Mouse (Mus musculus): ENCODE results near the gene Pick1. TPM values are rescaled to one million over a fixed set of nuclear protein-coding genes. Genes with fewer than 3 reads are reported as not detected.

Gene Pick1
- polyA plus RNA-seq, 2 experiments, result 3.5 to 12.4 TPM

GRCm38 (mm10) chr15:79212750-79213446 lies 16.1 kb upstream of the Pick1 start:
- no peak for TF ChIP-seq CTCF (IDR thresholded peaks at IDR 0.05; ENCODE audit: low read depth)
- TF ChIP-seq EP300 (IDR thresholded peaks at IDR 0.05; ENCODE audit: low read depth), result no peak
- no peak overlapping the region for H3K4me3 ChIP-seq (ENCODE audit: insufficient read depth in 1 of 2, low read depth in 2 of 2, low read length in 2 of 2)
- 76% methylated on average over 26 of the region's 26 CpGs for WGBS (ENCODE audit: insufficient replicate concordance)
- H3K9me3 ChIP-seq (ENCODE audit: control insufficient read depth, low read length), result no peaks in the 10 kb centered on the region
- no peaks in the 10 kb centered on the region for H3K4me1 ChIP-seq (replicated peaks; ENCODE audit: control insufficient read depth in 2 of 2, insufficient read depth in 2 of 2, low read length in 1 of 2)
- no peak overlapping the region for H3K27ac ChIP-seq
- no peak overlapping the region for H3K9ac ChIP-seq (replicated peaks)
- no peak overlapping the region for H3K4me2 ChIP-seq (ENCODE audit: low read depth)
- ATAC-seq (ENCODE audit: insufficient read depth) (no peak), DNase-seq (ENCODE audit: low read depth in 3 of 3, low spot score in 3 of 3) (no peak)
- H3K27me3 ChIP-seq (ENCODE audit: control insufficient read depth, insufficient read depth, low read length), result no peaks in the 10 kb centered on the region
- H3K36me3 ChIP-seq (replicated peaks; ENCODE audit: control insufficient read depth, insufficient read depth, low read depth), result no peaks in the 10 kb centered on the region

GRCm38 (mm10) chr15:79213591-79213990 lies 15.4 kb upstream of the Pick1 start:
- Histone ChIP-seq H3K27me3 (ENCODE audit: control insufficient read depth, insufficient read depth, low read length) (no peaks in the 10 kb centered on the region), H3K4me2 (ENCODE audit: low read depth) (no peak overlapping the region), H3K9me3 (ENCODE audit: control insufficient read depth, low read length) (no peaks in the 10 kb centered on the region), H3K27ac (no peak overlapping the region), H3K36me3 (replicated peaks; ENCODE audit: control insufficient read depth, insufficient read depth, low read depth) (no peaks in the 10 kb centered on the region), H3K4me1 (replicated peaks; ENCODE audit: control insufficient read depth in 2 of 2, insufficient read depth in 2 of 2, low read length in 1 of 2) (no peaks in the 10 kb centered on the region), H3K9ac (replicated peaks) (no peak overlapping the region), H3K4me3 (ENCODE audit: insufficient read depth in 1 of 2, low read depth in 2 of 2, low read length in 2 of 2) (no peak overlapping the region)
- TF ChIP-seq CTCF (IDR thresholded peaks at IDR 0.05; ENCODE audit: low read depth) (no peak), EP300 (IDR thresholded peaks at IDR 0.05; ENCODE audit: low read depth) (no peak)
- 60% methylated on average over 6 of the region's 6 CpGs for WGBS (ENCODE audit: insufficient replicate concordance)
- ATAC-seq (ENCODE audit: insufficient read depth) (no peak), DNase-seq (ENCODE audit: low read depth in 3 of 3, low spot score in 3 of 3) (no peak)

DNA sequence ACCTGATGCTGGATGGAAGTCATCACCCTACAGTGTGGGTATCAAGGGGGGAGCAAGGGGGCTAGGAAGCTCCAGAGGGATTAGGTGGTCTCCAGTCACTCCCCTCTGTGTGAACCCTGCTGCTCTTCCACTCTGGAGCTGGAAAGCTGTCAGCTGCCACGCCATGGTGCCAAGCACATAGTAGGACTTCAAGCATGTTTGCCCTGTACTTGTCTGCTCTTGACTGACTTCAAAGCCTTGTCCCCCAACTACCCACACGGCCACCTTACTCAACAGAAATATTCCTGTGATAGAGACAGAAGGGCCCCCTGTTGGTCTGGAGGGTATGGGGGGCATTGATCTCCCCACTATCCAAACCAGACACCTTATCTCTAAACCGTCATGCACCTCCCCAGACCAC lies 12.8 kb upstream of the Pick1 start:
- no peak overlapping the region for H3K4me3 ChIP-seq (ENCODE audit: insufficient read depth in 1 of 2, low read depth in 2 of 2, low read length in 2 of 2)
- H3K9me3 ChIP-seq (ENCODE audit: control insufficient read depth, low read length), result no peaks in the 10 kb centered on the region
- H3K4me2 ChIP-seq (ENCODE audit: low read depth), result no peak overlapping the region
- DNase-seq (ENCODE audit: low read depth in 3 of 3, low spot score in 3 of 3), result no peak
- H3K9ac ChIP-seq (replicated peaks), result no peak overlapping the region
- no peaks in the 10 kb centered on the region for H3K36me3 ChIP-seq (replicated peaks; ENCODE audit: control insufficient read depth, insufficient read depth, low read depth)
- no peaks in the 10 kb centered on the region for H3K27me3 ChIP-seq (ENCODE audit: control insufficient read depth, insufficient read depth, low read length)
- TF ChIP-seq CTCF (IDR thresholded peaks at IDR 0.05; ENCODE audit: low read depth), result no peak
- no peak for TF ChIP-seq EP300 (IDR thresholded peaks at IDR 0.05; ENCODE audit: low read depth)
- no peaks in the 10 kb centered on the region for H3K4me1 ChIP-seq (replicated peaks; ENCODE audit: control insufficient read depth in 2 of 2, insufficient read depth in 2 of 2, low read length in 1 of 2)
- H3K27ac ChIP-seq, result no peak overlapping the region
- ATAC-seq (ENCODE audit: insufficient read depth), result no peak
- 28% methylated on average over 3 of the region's 3 CpGs for WGBS (ENCODE audit: insufficient replicate concordance)

GRCm38 (mm10) chr15:79219572-79219971 lies 9.4 kb upstream of the Pick1 start:
- Histone ChIP-seq H3K9me3 (ENCODE audit: control insufficient read depth, low read length) (no peaks in the 10 kb centered on the region), H3K27me3 (ENCODE audit: control insufficient read depth, insufficient read depth, low read length) (no peaks in the 10 kb centered on the region), H3K4me2 (ENCODE audit: low read depth) (no peak overlapping the region), H3K36me3 (replicated peaks; ENCODE audit: control insufficient read depth, insufficient read depth, low read depth) (no peaks in the 10 kb centered on the region), H3K9ac (replicated peaks) (no peak overlapping the region), H3K4me3 (ENCODE audit: insufficient read depth in 1 of 2, low read depth in 2 of 2, low read length in 2 of 2) (no peak overlapping the region), H3K27ac (no peak overlapping the region), H3K4me1 (replicated peaks; ENCODE audit: control insufficient read depth in 2 of 2, insufficient read depth in 2 of 2, low read length in 1 of 2) (peaks cover 0 to 2% of the 10 kb centered on the region in 2 experiments; a peak in 1 of 4 replicates)
- 8% methylated on average over 1 of the region's 1 CpGs for WGBS (ENCODE audit: insufficient replicate concordance)
- TF ChIP-seq CTCF (IDR thresholded peaks at IDR 0.05; ENCODE audit: low read depth) (no peak), EP300 (IDR thresholded peaks at IDR 0.05; ENCODE audit: low read depth) (no peak)
- no peak for ATAC-seq (ENCODE audit: insufficient read depth)
- DNase-seq (ENCODE audit: low read depth in 3 of 3, low spot score in 3 of 3), result no peak

DNA sequence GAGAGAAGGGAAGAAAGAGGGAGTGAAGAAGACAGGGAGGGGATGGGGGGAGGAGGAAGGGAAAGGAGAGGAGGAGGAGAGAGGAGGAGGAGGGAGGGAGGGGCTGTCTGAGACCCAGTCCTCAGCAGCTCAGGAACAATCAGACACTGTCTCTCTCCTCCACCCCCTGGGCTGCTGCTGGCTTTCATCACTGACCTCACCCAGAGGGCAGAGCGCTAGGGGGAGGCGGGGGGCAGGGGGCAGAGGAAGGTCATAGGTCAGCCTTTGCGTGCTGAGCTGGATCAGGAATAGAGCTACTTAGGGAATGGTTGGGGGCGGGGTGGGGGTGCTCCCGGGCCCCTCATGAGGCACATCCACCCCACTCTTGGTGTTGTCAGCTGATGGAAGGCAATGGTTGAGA lies 5.3 kb upstream of the Pick1 start:
- no peaks in the 10 kb centered on the region for H3K27me3 ChIP-seq (ENCODE audit: control insufficient read depth, insufficient read depth, low read length)
- no peak overlapping the region for H3K4me3 ChIP-seq (ENCODE audit: insufficient read depth in 1 of 2, low read depth in 2 of 2, low read length in 2 of 2)
- TF ChIP-seq EP300 (IDR thresholded peaks at IDR 0.05; ENCODE audit: low read depth) (no peak), CTCF (IDR thresholded peaks at IDR 0.05; ENCODE audit: low read depth) (no peak)
- no peaks in the 10 kb centered on the region for H3K36me3 ChIP-seq (replicated peaks; ENCODE audit: control insufficient read depth, insufficient read depth, low read depth)
- no peak overlapping the region for H3K27ac ChIP-seq
- no peaks in the 10 kb centered on the region for H3K9me3 ChIP-seq (ENCODE audit: control insufficient read depth, low read length)
- DNase-seq (ENCODE audit: low read depth in 3 of 3, low spot score in 3 of 3), result no peak
- no peak overlapping the region for H3K9ac ChIP-seq (replicated peaks)
- H3K4me2 ChIP-seq (ENCODE audit: low read depth), result no peak overlapping the region
- H3K4me1 ChIP-seq (replicated peaks; ENCODE audit: control insufficient read depth in 2 of 2, insufficient read depth in 2 of 2, low read length in 1 of 2), result peaks cover 0 to 2% of the 10 kb centered on the region in 2 experiments; a peak in 1 of 4 replicates
- no peak for ATAC-seq (ENCODE audit: insufficient read depth)
- 32% methylated on average over 5 of the region's 5 CpGs for WGBS (ENCODE audit: insufficient replicate concordance)

Measured in liver, embryonic 14.5 days (tissue).